Mouse (Mus musculus) ovary, adult 18-20 months (tissue): ENCODE results near the gene Gm20388.
A peak's percentile ranks its signal among the peaks of the same experiment; 100 is the strongest.

Source experiments
- DNase-seq: peaks from one replicate; pipeline ENCODE4 v3.0.0; 2022; ENCODE audit warnings: low spot score, mixed read lengths

The Gm20388 gene

DNA sequence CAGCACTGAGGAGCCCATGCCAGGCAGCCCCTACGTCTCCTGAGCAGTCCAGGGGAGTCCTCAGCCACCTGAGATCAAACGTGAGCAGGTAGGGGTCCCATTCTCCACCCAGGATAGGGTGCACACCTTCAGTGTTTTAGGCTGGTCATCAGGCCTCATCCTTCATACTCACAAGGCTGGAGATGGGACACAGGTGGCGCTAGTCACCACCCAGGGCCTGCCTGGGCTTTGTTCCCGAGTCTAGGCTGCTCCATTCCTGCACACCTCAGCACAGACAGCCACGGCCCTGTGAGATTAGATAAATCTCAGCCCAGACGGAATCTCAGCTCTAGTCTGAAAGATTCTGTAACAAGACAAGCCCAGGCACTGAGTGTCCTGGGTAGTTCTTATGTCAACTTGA, 1993.3 kb downstream of the Gm20388 start:
- no peak for DNase-seq

DNA sequence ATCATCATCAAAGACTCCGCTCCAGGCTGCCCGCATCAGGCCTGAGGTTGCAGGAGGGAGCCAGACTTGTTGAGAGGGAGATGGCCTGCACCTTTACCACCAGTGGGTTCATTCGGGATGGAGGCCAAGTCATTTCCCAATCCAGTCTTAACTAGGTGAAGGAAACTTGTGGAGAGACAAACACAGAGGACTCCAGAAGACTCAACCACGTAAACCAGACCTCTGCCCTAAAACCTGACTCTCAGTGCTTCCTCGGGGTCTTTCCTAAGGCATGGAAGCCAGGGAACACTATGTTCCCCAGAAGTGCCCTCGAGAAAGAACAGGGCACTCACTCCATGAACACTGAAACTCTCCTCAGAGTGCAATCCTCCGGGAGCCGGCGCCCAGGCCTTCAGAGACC, 1994.4 kb downstream of the Gm20388 start:
- no peak for DNase-seq

DNA sequence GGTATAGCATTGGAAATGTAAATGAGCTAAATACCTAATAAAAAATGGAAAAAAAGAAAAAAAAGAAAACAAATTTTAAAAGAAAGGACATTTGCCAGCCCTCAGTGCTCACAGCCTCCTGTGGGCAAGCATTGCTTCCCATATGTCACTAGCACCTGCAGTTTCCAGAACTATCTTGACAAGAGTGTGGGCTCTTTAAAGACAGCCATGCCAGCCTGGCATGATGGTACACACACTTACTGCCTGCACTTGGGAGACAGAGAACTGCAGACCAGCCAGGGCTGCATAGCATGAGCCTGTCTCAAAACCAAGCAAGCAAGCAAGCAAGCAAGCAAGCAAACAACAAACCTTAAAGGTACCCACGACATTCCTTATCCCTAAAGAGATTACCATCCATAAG, 1994.8 kb downstream of the Gm20388 start:
- DNase-seq: no peak

DNA sequence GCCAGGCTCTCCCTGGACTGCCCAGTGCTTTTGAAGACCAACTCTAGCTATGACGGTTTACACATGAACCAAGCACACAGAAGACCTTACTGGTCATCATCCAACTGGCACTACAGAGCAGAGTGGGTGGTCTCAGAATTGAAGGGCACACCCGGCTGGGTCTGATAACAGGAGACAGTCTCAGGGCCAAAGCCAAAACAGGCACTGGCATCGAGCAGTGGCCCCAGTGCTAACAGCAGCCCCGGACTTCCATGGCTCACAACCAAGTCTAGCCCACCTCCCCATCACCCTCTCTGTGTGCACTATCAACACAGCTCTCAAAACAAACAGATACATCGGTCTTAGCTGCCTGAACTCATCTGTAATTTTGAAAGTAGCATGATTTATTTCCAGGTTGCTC, 1995.2 kb downstream of the Gm20388 start:
- DNase-seq: no peak

DNA sequence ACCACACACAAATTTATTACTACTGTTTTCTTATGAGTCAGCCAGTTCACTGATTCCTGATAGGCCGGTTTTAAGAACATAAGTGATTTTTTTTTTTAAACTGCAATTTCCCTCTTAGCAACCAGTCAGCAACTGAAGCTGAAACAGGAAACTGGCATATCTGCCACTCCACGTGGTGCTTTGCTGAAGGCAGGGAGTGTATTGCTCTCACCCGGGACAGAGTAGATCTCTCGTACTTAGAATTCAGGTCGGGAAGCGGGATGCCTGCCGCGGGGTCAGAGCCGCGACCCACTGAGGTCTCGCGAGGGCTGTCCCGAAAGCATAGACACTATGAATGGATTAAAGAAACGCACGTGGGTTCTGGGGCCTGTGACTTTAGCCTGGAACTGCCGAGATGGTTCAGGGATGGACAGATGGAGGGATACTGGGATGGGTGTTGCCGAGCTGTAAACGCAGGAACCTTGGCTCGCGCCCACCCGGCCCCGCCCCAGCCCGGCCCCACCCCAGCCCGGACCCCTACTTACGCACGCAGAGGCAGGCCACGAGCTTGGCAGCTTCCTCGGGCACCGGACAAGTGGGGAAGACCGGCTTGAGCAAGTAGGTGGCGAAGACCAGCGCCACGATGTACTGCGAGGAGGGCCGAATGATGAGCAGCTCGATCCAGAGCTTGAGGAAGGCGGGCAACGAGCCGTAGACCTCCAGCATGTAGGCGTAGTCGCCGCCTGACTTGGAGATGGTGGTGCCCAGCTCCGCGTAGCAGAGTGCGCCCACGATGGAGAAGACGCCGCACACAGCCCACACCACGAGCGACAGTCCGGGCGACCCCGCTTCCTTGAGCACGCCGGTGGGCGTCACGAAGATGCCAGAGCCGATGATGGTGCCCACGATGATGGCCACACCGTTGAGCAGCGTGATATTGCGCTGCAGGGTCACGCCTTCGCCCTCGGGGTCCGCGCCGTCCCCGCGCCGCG, 1996.2 kb downstream of the Gm20388 start:
- DNase-seq: no peak

DNA sequence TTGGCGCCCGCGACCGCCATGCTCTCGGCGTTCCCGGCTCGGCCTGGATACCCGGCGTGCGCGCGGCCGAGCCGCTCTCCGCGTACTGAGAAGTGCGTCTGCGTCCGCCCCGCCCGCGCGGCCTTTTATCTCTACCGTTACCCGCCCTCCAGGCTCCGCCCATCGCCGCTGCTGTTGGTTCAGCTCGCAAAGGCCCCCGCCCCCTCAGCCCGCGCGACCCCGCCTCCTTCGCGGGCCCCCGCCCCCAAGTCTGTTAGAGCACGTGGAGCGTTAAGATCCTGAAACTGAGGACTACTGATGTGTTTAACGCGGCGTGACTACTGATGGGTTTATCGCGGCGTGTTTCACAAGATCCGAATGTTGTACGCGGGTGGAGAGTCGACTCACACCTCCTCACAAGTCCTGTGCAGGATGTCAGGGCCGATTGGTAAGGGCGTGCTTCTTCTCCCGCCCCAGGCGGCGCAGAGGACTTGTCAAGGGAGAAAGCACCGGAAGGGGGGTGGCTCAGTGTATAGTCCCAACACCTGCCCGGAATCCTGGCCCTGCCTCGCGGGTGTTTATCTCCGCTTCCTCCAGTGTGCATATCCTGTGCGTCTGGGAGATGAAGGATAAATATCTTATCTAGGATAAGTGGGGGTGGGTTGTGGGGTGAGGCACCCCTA, 1997.1 kb downstream of the Gm20388 start, which contains the start of gene Slc7a5:
Gene Slc7a5, minus strand, starts transcription at position 108 of the 662 bp plus-strand sequence.
- DNase-seq: peak; percentile 92

DNA sequence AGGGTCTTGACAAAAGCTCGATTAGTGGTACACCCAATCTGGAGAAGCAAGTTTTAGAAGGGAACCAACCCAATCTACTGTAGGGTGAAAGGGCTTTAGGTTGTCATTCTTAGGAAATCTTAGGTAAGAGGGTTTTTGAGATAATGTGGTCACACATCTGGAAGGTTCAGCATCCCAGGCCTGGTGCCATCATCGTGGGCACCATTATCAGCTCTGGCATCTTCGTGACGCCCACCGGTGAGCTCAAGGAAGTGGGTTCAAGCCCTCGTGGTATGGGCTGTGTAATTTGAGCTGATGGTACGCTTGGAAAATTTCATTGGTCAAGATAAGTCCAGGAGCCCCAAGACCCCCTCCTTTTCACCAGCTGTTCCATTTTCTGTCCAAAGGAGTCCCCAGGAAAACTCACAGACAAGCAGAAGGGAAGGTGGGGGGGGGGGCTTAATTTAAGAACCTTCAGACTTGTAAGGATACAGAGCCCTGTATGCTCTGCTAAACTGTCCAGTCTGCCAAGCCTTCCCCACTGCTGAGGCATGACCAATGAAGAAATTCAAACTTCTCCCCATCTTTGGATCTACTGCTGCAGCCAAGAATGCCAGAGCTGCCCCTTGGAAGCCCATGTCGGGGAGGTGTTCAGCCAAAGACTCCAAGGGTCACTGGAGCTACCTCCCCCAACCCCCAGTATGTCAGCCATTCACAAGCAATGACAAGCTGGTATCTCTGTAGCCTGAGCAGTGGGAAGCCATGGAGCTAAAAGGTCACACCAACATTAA, 1997.9 kb downstream of the Gm20388 start:
- DNase-seq: no peak

DNA sequence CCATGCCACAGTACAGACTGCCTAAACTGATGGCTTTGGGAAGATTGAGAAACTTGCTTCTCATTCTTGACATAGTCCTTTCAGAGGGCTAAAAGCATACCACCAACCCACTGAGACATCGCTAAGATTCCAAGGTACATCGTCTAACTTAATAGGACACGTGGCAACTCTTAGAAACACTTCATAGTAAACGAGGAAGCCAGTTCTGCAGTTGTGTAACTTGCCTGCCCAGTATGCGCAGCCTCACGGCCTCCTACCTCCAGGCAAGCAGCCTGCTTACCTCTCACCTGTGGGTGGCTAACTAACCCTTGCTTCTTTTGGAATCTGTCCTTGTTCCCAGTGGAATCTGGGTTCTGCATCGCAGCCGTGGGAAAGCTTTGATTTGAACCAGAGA, 1998.5 kb downstream of the Gm20388 start:
- DNase-seq: no peak

DNA sequence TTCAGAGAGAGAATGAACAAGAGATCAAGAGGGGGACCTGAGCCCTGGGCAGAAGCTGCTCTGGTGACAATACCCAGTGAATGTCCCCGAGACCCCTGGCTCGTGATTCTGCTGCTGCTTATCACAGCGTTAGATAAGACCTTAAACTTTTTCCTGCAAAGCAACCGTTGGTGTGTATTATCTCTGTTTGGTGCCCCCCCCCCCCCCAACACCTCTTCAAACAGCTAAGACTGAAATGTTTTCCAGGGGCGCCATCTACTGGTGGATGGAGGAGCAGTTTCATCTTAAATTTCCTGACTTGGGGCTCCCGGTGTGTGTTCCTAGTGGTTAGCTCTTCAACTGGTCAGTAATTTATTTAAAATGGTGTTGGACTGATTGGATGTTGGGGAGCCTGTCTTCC, 1999.0 kb downstream of the Gm20388 start:
- DNase-seq: no peak

DNA sequence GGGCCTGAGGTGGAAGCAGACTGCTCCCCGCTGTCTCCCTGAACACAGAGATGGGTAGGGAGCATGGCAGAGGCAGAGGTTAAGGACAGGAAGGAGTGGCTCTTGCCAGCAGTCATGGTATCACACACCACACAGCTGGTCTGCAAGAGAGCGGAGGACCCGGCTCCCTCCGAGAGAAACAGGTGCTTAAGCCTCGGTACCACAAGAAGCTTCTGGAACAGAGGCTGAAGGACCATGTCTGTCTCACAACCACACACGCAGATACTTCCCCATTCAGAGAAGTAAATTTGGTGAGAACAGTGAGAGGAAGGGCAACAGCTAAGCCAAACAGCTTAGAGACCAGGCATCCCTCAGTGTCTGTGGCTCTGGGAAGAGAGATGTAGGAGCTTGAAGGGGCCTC, 2000.8 kb downstream of the Gm20388 start:
- no peak for DNase-seq

DNA sequence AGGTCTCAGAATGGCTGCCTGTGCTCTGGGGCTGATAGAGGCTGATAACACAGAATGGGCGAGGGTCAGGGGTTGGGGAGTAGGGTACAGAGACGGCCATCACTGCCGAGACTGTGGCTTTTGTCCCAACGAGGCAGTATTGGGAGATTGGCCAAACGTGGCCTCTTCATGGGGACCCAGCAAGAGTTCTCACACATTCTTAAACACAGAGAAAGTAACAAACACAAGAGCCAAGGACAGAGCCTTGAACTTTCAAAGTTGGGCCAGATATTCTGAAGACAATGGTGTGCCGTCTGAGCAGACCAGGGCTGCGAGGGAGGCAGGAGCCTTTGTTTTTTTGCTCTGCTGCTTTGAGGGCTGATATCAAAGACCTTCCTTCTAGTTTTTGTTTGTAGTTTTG, 2001.3 kb downstream of the Gm20388 start:
- DNase-seq: no peak

DNA sequence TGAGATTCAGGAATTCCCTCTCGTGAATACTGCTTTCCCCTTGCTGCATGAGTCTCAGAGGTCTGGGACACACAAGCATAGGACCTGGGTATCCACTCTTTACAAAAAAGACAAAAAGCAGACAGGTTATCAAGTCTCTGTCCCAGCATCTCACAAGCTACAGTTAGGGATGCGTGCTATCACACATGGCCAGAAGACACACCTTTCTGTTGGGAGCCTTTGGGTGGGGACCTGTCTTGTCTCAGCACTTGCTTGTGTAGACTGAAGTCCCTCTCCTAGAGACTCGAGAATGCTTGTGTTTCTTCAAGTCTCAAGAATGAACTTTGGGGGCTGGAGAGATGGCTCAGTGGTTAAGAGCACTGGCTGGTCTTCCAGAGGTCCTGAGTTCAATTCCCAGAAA, 2002.2 kb downstream of the Gm20388 start:
- no peak for DNase-seq

DNA sequence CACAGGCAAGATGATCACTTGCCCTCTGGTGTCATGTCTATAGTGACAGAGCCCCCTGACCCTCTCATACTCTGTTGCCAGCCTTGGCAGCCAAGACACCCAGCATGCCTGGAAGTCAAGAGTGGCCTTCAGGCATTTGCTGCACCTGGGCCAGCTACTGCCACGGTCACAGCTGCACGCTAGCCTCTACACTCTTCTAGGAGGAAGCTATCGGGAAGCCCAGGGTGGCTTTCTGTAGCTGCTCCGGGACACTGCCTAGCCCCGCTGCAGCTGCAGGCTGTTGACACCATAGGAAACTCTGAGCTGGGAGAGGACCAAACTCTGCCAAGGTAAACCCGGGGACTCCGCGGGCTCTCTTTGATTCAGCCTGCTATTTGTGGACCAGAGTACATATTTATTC, 2002.7 kb downstream of the Gm20388 start:
- no peak for DNase-seq

DNA sequence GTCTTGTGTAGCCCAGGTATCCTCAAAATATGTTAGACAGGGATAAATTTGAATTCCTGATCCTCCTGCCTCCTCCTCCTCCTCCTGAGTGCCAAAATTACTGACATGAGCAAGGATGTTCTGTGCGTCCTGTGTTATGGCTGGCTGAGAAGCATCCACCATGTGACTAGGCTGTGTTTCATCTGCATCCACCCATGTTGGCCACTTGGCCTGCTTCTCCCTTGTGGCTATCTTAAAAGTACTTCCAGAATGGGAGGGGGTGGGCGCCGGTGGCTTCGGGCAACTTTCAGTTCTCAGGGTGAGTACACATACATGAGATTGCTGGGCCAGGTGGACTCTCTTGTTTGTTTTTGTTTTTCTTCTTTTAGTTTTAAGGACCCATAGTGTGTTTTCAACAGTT, 2008.5 kb downstream of the Gm20388 start:
- no peak for DNase-seq

DNA sequence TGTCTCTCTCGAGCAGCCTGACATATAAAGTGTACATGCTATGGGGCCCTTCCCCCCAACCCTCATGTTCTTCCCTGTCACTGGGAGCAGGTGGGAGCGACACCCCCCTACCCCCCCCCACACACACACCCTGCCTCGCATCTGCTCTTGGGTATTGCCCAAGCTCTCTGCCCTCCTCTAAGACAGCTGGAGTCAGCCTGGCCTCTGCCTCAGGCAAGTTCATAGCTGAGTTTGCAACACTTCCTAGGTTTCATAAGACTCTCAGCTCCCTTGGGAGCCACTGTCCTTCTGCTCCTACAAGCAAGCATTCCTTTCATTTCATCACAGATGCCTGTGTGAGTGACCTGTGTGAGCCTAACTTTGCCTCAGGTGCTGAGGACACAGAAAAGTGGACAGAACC, 2009.1 kb downstream of the Gm20388 start:
- DNase-seq: no peak

DNA sequence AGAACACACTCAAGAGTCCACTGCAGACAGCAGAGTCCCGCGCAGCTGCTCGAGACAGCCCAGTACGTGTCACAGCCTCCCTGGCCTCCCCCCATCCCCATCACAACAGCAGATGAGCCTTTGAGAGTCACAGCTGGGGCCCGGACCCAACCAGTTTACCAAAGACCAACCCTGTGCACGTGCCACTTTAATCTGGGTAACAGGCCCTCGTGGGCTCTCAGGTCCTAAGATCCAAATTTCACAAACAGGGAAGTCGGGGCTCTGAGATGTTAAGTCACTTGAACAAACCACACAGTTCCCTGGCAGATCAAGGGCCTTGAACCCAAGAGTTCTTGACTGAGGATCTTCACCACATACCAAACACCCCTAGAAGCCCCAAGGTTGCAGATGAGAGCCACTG, 2010.9 kb downstream of the Gm20388 start:
- no peak for DNase-seq

DNA sequence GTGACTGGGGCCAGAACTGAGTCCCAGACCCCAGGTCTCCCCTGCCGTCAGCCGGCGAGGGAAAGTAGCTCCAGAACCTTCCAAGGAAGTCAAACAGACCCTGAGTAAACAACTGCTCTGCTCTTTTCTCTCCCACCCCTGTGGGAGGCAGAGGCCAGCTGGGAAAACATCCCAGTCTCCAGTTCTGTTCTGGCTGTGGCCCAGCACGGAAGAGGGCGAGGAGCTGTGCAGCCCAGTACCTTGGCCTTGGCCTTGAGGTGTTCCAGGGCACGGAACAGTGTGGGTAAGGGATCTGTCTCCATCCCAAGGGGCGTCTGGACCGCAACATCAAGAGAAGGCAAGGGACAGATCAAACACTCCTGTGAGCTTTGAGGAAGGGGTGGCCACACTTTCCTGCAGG, 2011.5 kb downstream of the Gm20388 start:
- peak; percentile 80 for DNase-seq

DNA sequence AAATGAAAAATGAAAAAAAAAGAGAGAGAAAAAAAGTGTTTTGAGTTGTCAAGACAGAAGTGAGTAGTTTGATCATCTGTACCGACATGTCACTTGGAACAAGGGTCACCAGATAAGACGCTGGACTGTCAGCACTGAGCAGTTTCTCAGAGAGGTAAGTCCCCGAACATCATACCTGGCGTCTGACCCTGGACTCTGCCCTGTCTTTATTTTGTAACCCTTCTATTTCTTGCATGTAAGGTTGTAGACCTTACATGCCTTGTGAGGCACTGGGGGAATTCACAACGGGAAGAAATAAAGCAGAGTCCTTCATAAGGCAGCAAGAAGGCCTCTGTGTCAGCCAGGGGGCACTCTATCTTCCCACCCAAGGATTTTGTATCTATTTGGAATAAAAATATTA, 2014.0 kb downstream of the Gm20388 start:
- no peak for DNase-seq

DNA sequence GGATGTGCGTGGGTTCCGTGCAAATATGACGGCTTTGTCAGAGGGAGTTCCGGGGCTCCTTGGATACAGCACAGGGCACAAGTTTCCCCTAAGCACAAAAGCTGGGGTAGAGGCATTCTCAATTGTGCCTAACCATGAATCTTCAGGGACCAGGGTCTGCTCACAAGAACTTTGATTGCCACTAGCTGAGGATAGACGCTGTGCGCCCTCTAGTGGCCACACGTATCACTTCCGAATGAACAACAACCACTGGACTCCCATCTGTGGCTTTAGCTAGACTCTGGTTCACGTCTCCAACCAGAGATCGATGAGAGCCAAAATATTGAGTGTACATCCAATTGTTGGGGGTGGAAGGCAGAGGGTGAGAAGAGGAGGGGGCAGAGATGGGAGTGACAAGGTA, 2015.0 kb downstream of the Gm20388 start:
- no peak for DNase-seq

DNA sequence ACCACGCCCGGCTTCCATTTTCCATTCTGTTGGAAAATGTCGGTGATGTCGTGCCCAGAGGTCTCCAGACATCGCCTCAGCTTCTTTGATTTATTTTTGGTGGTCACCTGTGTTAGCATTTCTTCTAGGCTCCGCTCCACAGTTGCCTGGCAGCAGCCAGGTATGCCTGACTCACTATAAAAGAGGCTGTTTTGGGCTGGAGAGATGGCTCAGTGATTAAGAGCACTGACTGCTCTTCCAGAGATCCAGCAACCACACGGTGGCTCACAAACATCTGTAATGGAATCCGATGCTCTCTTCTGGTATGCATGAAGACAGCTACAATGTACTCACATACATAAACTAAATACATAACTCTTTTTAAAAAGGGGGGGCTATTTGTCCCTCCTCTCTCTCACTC, 2015.6 kb downstream of the Gm20388 start:
- DNase-seq: no peak

DNA sequence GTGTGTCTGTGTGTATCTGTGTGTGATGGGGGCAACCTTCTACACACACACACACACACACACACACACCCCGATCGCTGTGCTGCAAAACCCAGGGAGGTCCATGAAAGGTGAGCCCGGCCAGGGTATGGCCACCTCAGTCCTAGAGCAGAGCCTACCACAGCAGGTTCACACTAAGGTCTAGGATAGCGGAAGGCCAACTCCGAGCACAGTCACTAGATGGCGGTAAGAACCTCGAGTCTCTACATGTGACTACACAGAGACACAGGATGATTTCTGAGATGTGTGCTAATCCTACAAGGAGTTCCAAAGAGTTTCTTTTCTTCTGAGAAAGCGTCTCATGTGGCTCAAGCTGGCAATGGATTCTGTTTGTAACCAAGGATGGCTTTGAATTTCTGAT, 2016.7 kb downstream of the Gm20388 start:
- no peak for DNase-seq

DNA sequence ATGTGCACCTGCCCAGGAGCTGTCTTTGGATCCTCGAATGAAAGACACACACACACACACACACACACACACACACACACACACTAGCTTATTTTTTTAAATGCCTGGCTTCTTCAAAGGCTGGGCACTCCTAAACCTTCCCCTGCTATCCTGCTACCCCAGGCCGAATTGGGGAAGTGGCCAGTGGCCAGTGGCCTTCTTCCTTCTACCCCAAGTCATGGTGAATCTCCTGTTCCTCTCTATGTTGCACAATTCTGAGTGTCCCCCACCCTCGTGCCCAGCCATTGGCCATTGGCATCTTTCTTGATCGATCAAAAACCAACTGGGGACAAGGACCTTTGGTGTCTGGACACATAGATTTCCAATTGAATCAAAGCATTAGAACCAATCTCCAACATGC, 2019.4 kb downstream of the Gm20388 start:
- no peak for DNase-seq

DNA sequence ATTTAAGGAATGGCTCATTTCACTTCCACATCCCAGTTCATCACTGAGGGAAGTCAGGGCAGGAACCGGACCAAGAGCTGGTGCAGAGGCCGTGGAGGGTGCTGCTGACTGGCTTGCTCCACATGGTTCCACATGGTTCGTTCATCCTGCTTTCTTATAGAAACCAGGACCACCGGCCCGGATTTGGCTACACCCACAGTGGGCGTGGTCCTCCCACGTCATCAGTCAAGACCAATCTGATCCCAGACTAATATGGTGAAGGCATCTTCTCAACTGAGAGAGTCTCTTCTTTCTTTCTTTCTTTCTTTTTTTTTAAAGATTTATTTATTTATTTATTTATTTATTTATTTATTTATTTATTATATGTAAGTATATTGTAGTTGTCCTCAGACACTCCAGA, 2020.9 kb downstream of the Gm20388 start:
- DNase-seq: no peak
